ENCODE assay signal across 8 mouse cellular contexts in genomic region chr1:105092309-105092904, GRCm38 (mm10).
A peak's percentile ranks its signal among the peaks of the same experiment; 100 is the strongest.
DNase-seq lines count a peak whose midpoint lies in the region; ATAC-seq and TF ChIP-seq lines count a peak whose summit lies in the region.

No protein-coding gene starts in this region.

- no peak overlapping the region for H3K9ac ChIP-seq in liver, embryonic 14.5 days (replicated peaks)
- no peak overlapping the region for H3K9ac ChIP-seq in liver, embryonic 12.5 days
- no peak overlapping the region for H3K9ac ChIP-seq in heart, embryonic 16.5 days (ENCODE audit: low read length)
- no peak overlapping the region for H3K9ac ChIP-seq in neural tube, embryonic 12.5 days

- peak; percentile 53; the same call in 1 of the 2 replicates for TF ChIP-seq CTCF in liver, embryonic 14.5 days (IDR thresholded peaks at IDR 0.05; ENCODE audit: low read depth)

- H3K4me1 ChIP-seq in liver, embryonic 14.5 days (replicated peaks; ENCODE audit: control insufficient read depth in 2 of 2, insufficient read depth in 2 of 2, low read length in 1 of 2): no peaks in the 10 kb centered on the region
- no peaks in the 10 kb centered on the region for H3K4me1 ChIP-seq in liver, embryonic 12.5 days
- H3K4me1 ChIP-seq in heart, embryonic 16.5 days (ENCODE audit: control insufficient read depth, insufficient read depth, low read length): no peaks in the 10 kb centered on the region
- H3K4me1 ChIP-seq in neural tube, embryonic 12.5 days: no peaks in the 10 kb centered on the region

- DNase-seq in liver, embryonic 14.5 days (ENCODE audit: low read depth in 3 of 3, low spot score in 3 of 3): no peak
- DNase-seq in cerebellum, adult 8-10 months: peak; percentile 27
- peak; percentile 29 to 57 for DNase-seq in kidney, postnatal 25 days
- no peak for DNase-seq in thymus, postnatal 0 days (ENCODE audit: low spot score)
- no peak for DNase-seq in right cerebral cortex, adult 18-20 months

- H3K9me3 ChIP-seq in liver, embryonic 14.5 days (ENCODE audit: control insufficient read depth, low read length): no peaks in the 10 kb centered on the region
- H3K9me3 ChIP-seq in liver, embryonic 12.5 days (replicated peaks): no peaks in the 10 kb centered on the region
- H3K9me3 ChIP-seq in heart, embryonic 16.5 days (replicated peaks; ENCODE audit: control insufficient read depth, low read length): no peaks in the 10 kb centered on the region
- H3K9me3 ChIP-seq in neural tube, embryonic 12.5 days: no peaks in the 10 kb centered on the region

- no peak overlapping the region for H3K4me2 ChIP-seq in liver, embryonic 14.5 days (ENCODE audit: low read depth)
- no peak overlapping the region for H3K4me2 ChIP-seq in liver, embryonic 12.5 days
- peak overlapping the region; percentile 30; the same call in 1 of the 2 replicates for H3K4me2 ChIP-seq in heart, embryonic 16.5 days (ENCODE audit: low read depth, low read length)
- no peak overlapping the region for H3K4me2 ChIP-seq in neural tube, embryonic 12.5 days (replicated peaks)

- no peak overlapping the region for H3K27ac ChIP-seq in liver, embryonic 14.5 days
- H3K27ac ChIP-seq in liver, embryonic 12.5 days: no peak overlapping the region
- no peak overlapping the region for H3K27ac ChIP-seq in heart, embryonic 16.5 days (ENCODE audit: low read length)
- H3K27ac ChIP-seq in neural tube, embryonic 12.5 days: no peak overlapping the region

- no peaks in the 10 kb centered on the region for H3K36me3 ChIP-seq in liver, embryonic 14.5 days (replicated peaks; ENCODE audit: control insufficient read depth, insufficient read depth, low read depth)
- no peaks in the 10 kb centered on the region for H3K36me3 ChIP-seq in liver, embryonic 12.5 days
- no peaks in the 10 kb centered on the region for H3K36me3 ChIP-seq in heart, embryonic 16.5 days (ENCODE audit: control insufficient read depth, insufficient read depth)
- no peaks in the 10 kb centered on the region for H3K36me3 ChIP-seq in neural tube, embryonic 12.5 days

- H3K4me3 ChIP-seq in liver, embryonic 14.5 days (ENCODE audit: insufficient read depth in 1 of 2, low read depth in 2 of 2, low read length in 2 of 2): no peak overlapping the region
- H3K4me3 ChIP-seq in liver, embryonic 12.5 days: no peak overlapping the region
- no peak overlapping the region for H3K4me3 ChIP-seq in heart, embryonic 16.5 days (ENCODE audit: low read length)
- H3K4me3 ChIP-seq in neural tube, embryonic 12.5 days: no peak overlapping the region

- ATAC-seq in liver, embryonic 14.5 days (ENCODE audit: insufficient read depth): no peak
- no peak for ATAC-seq in liver, embryonic 12.5 days
- ATAC-seq in heart, embryonic 16.5 days (replicated peaks; ENCODE audit: extremely low read depth, insufficient read depth, low FRiP score): no peak
- ATAC-seq in neural tube, embryonic 12.5 days (ENCODE audit: low FRiP score, low read depth): peak; percentile 63

- no peaks in the 10 kb centered on the region for H3K27me3 ChIP-seq in liver, embryonic 14.5 days (ENCODE audit: control insufficient read depth, insufficient read depth, low read length)
- H3K27me3 ChIP-seq in liver, embryonic 12.5 days (replicated peaks): no peaks in the 10 kb centered on the region
- no peaks in the 10 kb centered on the region for H3K27me3 ChIP-seq in heart, embryonic 16.5 days (ENCODE audit: control insufficient read depth, insufficient read depth, low read length)
- H3K27me3 ChIP-seq in neural tube, embryonic 12.5 days (replicated peaks): no peaks in the 10 kb centered on the region

- no peak for TF ChIP-seq EP300 in liver, embryonic 14.5 days (IDR thresholded peaks at IDR 0.05; ENCODE audit: low read depth)

- 13% methylated on average over 6 of the region's 6 CpGs for WGBS in liver, embryonic 14.5 days (ENCODE audit: insufficient replicate concordance)
- 16% methylated on average over 6 of the region's 6 CpGs for WGBS in liver, embryonic 12.5 days (ENCODE audit: insufficient replicate concordance)
- 25% methylated on average over 6 of the region's 6 CpGs for WGBS in heart, embryonic 16.5 days
- WGBS in neural tube, embryonic 12.5 days: 29% methylated on average over 6 of the region's 6 CpGs

Comparison
In these comparisons a context has a peak if more than half of its experiments do, and no peak if none do; other contexts are left out.
1. DNase-seq: peak in cerebellum, adult 8-10 months (single experiment) and kidney, postnatal 25 days (2 of 2); none in liver, embryonic 14.5 days (0 of 3), thymus, postnatal 0 days (single experiment) and right cerebral cortex, adult 18-20 months (single experiment).